Mouse (Mus musculus) lung, postnatal 14 days (tissue): ENCODE data around the gene Syn1.

ENCODE experiments used
- DNase-seq: peaks from one replicate; pipeline ENCODE4 v3.0.0; 2021

The Syn1 gene

DNA sequence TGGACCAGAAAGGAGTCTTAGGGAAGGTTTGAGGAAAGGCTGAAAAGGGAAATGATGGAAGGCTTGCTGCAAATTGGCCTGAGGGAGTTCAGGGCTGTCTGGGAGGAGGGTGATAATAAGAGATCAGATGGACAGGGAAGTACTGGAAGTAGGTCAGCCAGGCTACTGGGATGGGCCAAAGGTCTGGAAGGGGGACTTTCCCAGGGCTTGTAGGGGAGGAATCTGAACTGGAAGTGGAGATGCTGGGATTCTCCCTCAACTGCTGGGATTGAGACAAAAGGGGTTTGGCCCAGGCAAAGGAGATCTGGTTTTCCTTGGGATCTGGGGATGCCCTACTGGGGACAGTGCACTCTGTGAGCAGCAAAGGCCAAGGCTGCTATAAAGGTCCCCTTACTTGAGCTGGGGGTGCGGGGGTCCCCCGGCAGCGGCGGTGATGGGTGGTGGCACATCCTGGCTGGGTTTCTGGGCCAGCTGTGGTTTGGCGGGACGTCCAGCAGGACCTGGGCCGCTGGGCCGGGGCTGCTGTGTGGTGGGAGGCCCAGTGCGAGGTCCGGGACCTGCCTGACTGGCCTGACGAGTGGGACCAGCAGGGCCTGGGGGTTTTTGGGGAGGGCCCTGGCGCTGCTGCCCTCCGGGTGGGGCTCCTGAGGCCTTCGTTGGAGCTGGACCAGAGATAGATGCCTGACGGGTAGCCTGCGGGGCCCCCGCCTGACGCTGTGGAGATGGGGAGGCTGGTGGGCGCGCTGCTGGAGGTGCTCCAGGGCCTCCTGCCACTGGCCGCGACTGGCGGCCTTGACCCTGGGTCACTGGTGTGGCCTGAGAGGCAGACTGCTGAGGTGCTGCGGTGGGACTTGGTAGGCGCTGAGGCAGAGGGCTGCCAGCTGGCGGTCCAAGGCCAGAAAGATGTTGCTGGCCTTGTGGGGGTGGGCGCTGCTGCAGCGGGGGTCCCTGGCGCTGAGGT, 58.4 kb downstream of the Syn1 start:
- DNase-seq, result peak; percentile 2

DNA sequence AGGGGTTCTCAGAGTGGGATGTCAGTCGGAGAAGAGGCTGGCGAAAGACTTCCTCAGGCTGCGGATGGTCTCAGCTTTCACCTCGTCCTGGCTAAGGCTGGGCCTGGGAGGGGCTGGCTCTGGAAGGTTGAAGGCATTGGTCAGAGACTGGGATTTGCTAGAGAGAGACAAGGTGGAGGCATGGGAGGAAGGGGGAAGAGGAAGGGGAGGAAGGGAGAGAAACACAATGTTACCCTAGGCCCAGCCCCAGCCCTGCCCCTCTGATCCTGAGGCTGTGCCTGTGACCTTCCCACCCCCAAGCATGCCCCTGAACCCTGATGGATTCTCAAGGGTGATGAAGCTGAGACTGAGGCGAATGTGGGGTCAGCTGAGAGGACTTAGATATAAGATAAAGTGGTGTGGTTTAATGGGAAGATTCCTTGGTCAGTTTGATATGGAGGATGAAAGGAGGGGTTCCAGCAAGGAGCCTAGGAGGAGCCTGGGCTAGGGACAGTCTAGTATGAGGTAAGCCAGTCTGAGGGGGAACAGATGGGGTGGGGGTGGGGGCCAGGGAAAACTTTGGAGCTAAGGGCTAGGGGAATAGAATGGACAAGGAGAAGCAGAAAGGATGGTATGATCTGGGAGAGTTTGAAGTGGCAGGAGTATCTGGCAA, 59.2 kb downstream of the Syn1 start:
- DNase-seq, result no peak

DNA sequence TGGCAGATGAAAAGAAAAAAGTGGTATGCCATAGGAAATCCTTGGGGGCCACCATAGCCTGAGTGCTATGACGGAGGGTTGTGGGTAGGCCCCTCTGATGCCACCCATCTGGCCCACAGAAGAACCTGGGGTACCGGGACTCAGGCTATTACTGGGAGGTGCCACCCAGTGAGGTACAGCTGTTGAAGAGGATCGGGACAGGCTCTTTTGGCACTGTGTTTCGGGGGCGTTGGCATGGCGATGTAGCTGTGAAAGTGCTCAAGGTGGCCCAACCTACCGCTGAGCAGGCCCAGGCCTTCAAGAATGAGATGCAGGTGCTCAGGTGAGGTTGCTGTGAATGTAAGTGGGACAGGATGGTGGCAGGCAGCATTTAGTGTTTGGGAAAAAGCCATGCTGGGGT, 67.0 kb downstream of the Syn1 start:
- DNase-seq, result no peak

DNA sequence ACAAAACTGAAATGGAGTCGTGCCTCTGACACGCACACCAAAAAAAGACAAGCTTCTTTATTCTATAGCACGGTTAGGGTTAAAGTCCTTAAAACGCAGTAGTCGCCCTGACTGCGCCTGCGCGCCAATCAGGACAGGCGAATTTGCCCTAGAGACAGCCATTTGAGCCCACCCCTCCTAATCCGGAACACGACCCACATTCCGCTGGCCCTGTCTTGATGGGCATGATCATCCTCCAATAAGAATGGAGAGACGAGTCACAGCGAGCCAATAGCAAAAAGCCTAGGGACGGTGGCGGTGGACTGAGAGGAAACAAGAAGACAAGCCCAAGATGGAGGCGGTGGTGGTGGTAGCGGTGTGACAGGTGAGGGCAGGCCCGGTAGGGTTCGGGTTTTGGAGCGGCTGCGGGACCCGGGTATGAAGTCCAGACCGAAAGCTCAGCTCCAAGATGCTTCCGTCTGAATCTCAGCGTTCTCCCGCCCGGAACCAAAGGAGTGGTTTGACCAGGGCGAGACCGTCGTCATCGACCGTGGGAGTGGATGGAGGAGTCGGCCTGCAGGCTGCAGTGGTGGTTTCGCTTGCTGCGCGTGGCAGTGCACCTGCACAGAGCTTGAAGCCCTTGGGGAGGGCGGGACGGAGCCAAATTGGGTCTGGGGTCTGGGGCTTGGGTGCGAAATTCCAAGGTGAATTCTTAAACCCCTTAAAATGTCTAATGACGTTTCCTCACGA, 72.4 kb downstream of the Syn1 start:
- peak; percentile 86 for DNase-seq

DNA sequence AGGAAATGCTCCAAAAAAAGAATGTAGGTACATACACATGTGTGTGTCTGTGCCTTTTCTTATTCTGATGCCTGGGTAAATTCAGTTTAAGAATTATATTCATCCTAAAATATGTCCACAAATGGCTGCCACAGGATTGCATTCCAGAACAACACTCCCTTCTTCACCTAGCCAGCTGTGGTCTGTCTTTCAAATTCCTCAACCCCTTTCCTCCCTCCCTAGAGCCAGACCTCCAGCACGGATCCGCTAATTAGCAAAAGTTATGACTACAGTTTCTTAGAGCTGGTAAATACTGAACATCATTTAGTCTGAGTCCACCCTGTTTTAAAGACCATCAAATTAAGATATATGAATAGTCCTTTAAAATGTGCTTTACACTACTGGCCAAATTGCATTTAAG, 73.0 kb downstream of the Syn1 start:
- no peak for DNase-seq

DNA sequence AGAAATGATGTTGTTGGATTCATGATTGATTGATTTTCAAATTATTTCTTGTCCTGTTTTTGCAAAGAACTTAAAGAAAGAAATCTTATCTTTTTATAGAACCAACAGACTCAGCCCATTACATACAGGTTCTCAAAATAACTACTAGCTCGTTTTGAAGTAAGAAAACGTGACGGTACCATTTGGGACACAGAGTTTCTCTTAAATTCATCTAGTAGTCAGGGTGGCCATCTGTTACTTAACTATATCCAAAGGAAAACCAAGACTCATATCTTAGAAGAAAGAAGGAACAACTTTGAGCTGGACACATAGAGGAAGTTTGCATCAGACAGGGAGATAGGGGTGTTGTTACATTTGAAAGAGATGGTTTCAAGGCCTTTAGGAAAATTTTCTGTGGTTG, 73.6 kb downstream of the Syn1 start:
- DNase-seq, result no peak

DNA sequence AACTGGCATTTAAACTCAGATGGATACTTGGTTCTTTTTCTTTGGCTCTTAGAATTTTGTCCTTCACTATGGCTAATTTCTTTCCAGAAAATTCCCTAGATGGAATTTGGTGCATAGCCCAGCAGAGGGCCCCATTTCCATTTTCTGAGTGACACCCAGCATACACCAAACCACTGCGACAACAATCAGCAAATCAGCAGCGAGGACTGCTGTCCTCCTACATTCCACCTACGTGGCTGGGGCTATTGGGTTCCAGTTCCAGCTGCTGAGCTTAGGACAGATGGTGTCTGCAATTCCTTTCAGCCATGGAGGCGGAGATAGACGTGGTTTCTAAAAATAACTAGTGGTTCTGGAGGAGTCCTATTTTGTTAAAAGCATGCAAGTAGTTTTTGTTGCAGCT, 91.9 kb downstream of the Syn1 start:
- peak; percentile 51 for DNase-seq

DNA sequence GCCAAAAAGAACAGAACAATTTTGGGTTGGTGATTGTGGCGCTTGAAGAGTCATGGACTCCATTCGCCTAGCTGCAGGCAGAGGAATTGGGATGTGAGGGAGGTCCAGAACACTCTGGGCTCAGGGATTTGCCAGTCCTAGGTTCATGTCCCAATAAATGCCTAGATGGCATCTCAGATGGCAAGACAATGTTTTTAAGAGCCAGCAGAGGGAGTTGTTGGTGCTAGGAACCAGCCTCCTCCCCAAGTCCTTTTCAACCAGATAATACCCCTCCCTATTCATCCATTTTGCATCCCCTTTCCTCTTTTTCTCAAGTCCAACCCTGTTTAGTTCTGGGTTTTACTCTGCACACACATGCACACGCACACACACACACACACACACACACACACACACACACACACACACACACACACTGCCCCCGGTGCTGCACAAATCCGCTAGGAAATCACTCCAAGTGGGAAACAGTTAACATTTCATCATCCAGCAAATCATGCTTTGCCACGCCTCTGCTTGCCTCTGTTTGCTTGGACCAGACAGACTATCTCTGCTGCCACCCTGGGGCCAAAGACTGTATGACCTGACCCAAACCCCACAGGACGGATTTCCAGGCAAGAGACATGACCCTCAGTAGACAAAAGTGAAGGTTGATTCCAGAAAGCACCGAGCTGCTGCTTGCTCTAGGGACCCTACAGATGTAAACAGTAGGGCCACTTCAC, 100.9 kb downstream of the Syn1 start:
- DNase-seq, result peak; percentile 61

DNA sequence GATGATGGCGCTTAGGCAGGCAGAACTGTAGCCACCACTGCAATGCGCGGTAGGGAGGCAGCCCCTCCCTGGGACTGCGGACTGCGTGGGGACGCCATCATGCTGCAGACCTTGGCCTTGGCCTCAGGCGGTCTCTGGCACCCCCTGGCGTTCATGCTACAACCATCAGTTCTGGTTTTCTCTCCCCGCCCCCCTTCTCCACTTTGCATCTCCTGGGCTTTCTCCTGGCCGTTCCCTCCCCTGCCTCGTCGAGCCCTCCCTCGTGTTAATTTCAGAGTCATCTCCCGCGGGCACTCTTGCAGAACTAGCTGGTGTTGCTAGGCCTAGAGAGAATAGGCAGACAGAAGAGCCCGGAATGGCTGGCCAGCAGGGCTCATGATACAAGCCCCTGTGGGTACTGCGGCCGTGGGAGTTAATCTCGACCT, 101.6 kb downstream of the Syn1 start:
- peak; percentile 88 for DNase-seq

DNA sequence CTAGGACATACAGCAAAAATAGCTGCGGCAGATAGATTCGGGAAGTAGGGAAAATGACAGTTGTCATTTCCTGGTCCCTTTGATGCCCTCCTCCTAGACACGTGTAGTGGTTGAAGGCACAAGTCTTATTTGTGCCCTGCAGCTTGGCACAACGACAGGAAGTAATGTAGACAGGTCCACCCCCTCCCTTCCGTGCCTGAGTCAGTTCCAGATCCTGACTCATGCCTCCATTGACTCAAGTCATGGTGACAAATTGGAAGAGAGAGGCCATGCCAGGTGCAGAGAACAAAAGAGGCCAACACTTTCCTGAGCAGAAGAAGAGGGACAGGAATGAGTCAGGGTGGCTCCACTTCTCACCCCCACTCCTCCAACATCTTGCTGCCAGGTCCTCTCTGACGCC, 103.8 kb downstream of the Syn1 start:
- DNase-seq, result peak; percentile 12
